Mouse (Mus musculus) midbrain, postnatal 0 days (tissue): Measurements from ENCODE around the gene Peli2. TPM values are rescaled to one million over a fixed set of nuclear protein-coding genes. Genes with fewer than 3 reads are reported as not detected.

Experiments used
- ATAC-seq: fragments of 200-750 bp; cut with Nextera tagmentation; 2 replicates; pipeline ENCODE4 v1.8.0; 2017; ENCODE audit warnings: moderate number of reproducible peaks, mild to moderate bottlenecking, moderate TSS enrichment, moderate library complexity; ENCODE audit not compliant: low FRiP score
- DNase-seq: peaks from one replicate; pipeline ENCODE4 v3.0.0-alpha.2; 2015; ENCODE audit warnings: low spot score
- H3K27ac ChIP-seq: fragments of 300-500 bp; sonication (generic); 2 replicates; pipeline ENCODE4 v1.5.1; 2014; ENCODE audit warnings: low read depth, mild to moderate bottlenecking, low read length, mixed read lengths
- H3K27me3 ChIP-seq: fragments of 300-500 bp; sonication (generic); 2 replicates; pipeline ENCODE4 v1.6.1; 2014; ENCODE audit warnings: low read length, control low read depth, mixed read lengths; ENCODE audit not compliant: insufficient read depth
- H3K36me3 ChIP-seq: fragments of 300-500 bp; sonication (generic); 2 replicates; pipeline ENCODE4 v1.6.1; 2014; ENCODE audit warnings: low read length, control low read depth, mixed read lengths; ENCODE audit not compliant: insufficient read depth
- H3K4me1 ChIP-seq: fragments of 300-500 bp; sonication (generic); 2 replicates; pipeline ENCODE4 v1.6.1; 2014; ENCODE audit warnings: mild to moderate bottlenecking, control low read depth, antibody characterized with exemption, low read length, mixed read lengths; ENCODE audit not compliant: insufficient read depth
- H3K4me2 ChIP-seq: fragments of 300-500 bp; sonication (generic); 2 replicates; pipeline ENCODE4 v1.6.1; 2014; ENCODE audit warnings: low read depth, mild to moderate bottlenecking, low read length, mixed read lengths; ENCODE audit not compliant: poor library complexity, severe bottlenecking
- H3K4me3 ChIP-seq: fragments of 300-500 bp; sonication (generic); 2 replicates; pipeline ENCODE4 v1.5.1; 2014; ENCODE audit warnings: low read depth, mild to moderate bottlenecking, low read length, moderate library complexity
- H3K9ac ChIP-seq: fragments of 300-500 bp; sonication (generic); replicated peaks from 2 replicates; pipeline ENCODE4 v1.6.1; 2014; ENCODE audit warnings: mild to moderate bottlenecking, low read length, moderate library complexity, mixed read lengths; ENCODE audit not compliant: poor library complexity, severe bottlenecking
- H3K9me3 ChIP-seq: fragments of 300-500 bp; sonication (generic); 2 replicates; pipeline ENCODE4 v1.6.1; 2016; ENCODE audit warnings: low read length, control low read depth
- CTCF ChIP-seq: IDR thresholded peaks from 2 replicates; pipeline ENCODE4 v1.5.1; 2016; ENCODE audit warnings: antibody characterized with exemption, mild to moderate bottlenecking
- WGBS: fragments of 180-500 bp; shearing (Covaris S2); extraction: QIAGEN DNeasy Blood & Tissue Kit; methylation state at CpG from one replicate; pipeline ENCODE4 v1.1.7; 2014; 5-methylcytosine and 5-hydroxymethylcytosine counted together
- polyA plus RNA-seq: library from polyadenylated mRNA; unstranded; fragments of >200 nt; fragmentation: Nextera tagmentation; extraction: Ambion mirVana; gene quantifications from 2 replicates; pipeline ENCODE4 v1.2.1, GENCODE M21; 2015
- total RNA-seq: library from RNA; depleted of rRNA; stranded (reverse); fragments of >200 nt; gene quantifications from 2 replicates; pipeline ENCODE4 v1.2.3, GENCODE M21; 2014

The Peli2 gene
- total and polyA plus RNA-seq, 2 experiments from 2014 or later, result 6.5 to 22.3 TPM

DNA sequence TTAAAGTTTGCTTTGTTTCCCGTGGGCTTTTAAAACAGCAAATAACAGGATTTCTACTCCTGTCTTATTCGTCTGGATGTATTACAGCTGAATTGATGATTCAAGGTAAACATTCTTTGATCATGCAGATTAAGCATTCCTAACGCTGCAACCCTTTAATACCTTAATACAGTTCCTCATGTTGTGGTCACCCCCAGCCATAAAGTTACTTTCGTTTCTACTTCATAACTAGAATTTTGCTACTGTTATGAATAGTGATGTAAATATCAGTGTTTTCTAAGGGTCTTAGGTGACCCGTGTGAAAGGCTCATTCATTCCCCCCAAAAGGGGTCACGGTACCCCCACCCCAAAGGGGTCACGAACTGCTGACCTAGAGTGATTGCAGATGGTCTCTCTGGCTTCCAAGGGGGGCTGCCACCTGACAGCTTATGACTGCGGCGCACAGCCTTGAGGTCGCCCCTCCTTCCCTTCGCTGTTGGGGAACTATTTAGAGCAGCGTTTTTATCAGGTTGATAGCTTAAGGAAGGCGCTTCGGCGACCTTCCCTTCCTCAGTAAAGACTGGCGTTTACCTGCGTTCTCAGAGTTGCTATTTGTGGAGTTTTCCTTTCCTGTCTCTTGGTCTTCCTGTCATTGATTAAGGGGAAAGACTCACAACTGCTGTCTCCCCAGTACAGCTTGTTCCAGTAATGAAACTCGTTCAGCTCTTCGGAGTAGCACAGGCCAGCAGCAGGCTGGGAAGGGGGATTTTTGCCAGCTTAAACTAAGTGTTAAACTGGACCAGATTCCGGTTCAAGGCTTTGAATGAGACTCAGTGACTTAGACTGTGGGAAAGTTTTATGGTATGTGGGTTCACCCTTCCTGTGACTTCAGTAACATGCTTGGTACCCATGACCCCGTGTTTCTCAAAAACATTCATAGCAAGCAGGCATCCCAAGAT is 12.5 kb downstream of the Peli2 start:
- Histone ChIP-seq H3K36me3 (no peaks in the 10 kb centered on the region), H3K9me3 (no peaks in the 10 kb centered on the region), H3K4me1 (peaks cover 8% of the 10 kb centered on the region), H3K27ac (no peak overlapping the region), H3K27me3 (no peaks in the 10 kb centered on the region), H3K4me3 (no peak overlapping the region), H3K9ac (no peak overlapping the region), H3K4me2 (no peak overlapping the region)
- DNase-seq (no peak), ATAC-seq (no peak)
- WGBS, result 62% methylated on average over 21 of the region's 21 CpGs
- TF ChIP-seq CTCF, result no peak

DNA sequence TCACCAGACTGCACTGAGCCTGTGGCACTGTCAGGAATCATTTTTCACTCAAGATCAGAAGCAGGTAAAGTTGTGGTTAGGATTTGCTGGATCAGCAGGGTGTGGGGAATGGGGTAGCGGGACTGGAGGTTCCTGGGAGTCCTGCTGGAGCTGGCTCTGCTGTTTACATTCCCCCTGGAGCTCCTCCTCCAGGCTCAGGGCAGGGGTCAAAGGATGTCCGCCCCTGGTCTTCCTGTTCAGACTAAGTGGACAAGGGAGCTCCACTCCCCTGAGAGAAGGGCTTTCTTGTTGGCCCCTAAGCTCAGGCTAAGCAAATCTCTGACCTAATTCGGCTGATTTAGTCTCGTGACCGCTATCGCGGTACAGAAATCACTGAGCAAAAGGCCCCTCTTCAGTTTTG is 13.7 kb downstream of the Peli2 start:
- Histone ChIP-seq H3K4me3 (no peak overlapping the region), H3K9me3 (no peaks in the 10 kb centered on the region), H3K9ac (no peak overlapping the region), H3K4me1 (peaks cover 8% of the 10 kb centered on the region), H3K27me3 (no peaks in the 10 kb centered on the region), H3K4me2 (no peak overlapping the region; the same call in 1 of the 2 replicates), H3K27ac (no peak overlapping the region), H3K36me3 (no peaks in the 10 kb centered on the region)
- WGBS, result 43% methylated on average over 7 of the region's 7 CpGs
- ATAC-seq (no peak), DNase-seq (no peak)
- TF ChIP-seq CTCF, result no peak

DNA sequence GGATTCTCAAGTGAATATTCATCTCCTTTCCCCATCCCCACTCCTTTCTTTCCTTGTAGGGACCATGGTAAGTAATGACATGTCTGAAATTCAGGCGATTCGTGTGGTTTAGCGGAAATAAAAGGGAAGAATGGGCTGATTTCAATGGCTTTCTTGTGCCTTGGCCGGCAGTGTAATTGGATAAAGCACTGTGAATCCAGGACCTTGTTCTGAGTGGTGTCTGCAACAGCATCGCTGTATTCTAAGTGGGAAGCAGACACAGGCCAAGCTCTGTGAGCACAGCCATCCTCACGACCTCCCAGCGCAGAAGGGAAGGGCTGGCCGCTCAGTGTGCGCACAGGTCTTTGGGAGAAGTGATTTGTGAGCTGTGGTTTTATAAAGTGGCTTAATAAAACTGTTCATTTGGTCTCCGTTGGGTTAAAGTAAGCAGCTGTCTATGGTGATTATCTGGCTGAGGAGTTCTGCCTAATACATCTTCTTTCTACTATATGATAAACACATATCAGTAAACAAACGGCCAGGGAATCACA is 15.3 kb downstream of the Peli2 start:
- ATAC-seq (no peak), DNase-seq (no peak)
- H3K27ac ChIP-seq, result no peak overlapping the region
- WGBS, result 37% methylated on average over 11 of the region's 11 CpGs
- H3K36me3 ChIP-seq, result no peaks in the 10 kb centered on the region
- H3K9me3 ChIP-seq, result no peaks in the 10 kb centered on the region
- TF ChIP-seq CTCF, result no peak
- peaks cover 8% of the 10 kb centered on the region for H3K4me1 ChIP-seq
- no peaks in the 10 kb centered on the region for H3K27me3 ChIP-seq
- no peak overlapping the region for H3K9ac ChIP-seq
- no peak overlapping the region for H3K4me3 ChIP-seq
- no peak overlapping the region for H3K4me2 ChIP-seq

DNA sequence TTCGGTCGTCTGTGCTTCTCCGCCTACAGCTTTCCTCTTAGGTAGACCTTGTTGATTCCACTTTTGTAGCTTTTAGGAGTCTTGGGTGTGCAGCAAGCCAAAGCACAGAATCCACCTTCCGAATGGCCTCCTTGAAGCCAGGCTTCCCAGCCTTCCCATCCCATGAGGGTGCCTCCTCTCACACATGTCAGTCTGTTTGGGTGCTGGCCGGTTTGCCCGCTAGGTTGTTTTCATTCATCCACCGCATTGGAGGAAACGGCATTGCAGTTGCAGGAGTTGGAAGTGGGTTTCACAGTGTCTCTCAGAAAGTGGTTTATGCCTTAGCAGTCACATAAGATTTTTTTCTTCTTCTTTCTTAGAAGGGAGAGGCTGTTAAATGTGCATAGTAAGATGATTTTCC is 17.1 kb downstream of the Peli2 start:
- H3K4me3 ChIP-seq, result no peak overlapping the region
- peaks cover 8% of the 10 kb centered on the region for H3K4me1 ChIP-seq
- no peaks in the 10 kb centered on the region for H3K36me3 ChIP-seq
- H3K27ac ChIP-seq, result no peak overlapping the region
- H3K4me2 ChIP-seq, result no peak overlapping the region
- no peak for ATAC-seq
- no peaks in the 10 kb centered on the region for H3K9me3 ChIP-seq
- no peaks in the 10 kb centered on the region for H3K27me3 ChIP-seq
- TF ChIP-seq CTCF, result no peak
- no peak overlapping the region for H3K9ac ChIP-seq
- WGBS, result 75% methylated on average over 8 of the region's 8 CpGs
- no peak for DNase-seq

DNA sequence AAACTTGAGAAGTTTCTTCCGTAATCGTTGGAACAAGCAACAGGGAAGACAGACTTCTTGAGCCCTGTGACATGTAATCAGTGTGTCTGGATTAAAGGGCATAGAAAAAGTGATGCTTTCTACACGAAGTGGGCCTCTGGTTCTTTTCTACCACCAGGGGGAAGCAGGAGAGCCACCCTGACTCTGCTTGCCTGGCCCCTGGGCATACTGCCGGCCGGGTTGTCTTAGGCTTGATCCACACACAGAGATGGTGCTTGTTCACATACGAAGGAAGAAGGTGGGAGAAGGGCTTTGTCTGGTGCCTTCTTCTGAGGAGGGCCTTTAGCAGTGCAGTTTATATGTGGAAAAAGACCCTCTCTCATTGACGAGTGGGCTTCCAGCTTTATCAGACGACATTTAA is 17.5 kb downstream of the Peli2 start:
- Histone ChIP-seq H3K27me3 (no peaks in the 10 kb centered on the region), H3K9me3 (no peaks in the 10 kb centered on the region), H3K4me1 (peaks cover 8% of the 10 kb centered on the region), H3K9ac (no peak overlapping the region), H3K4me2 (no peak overlapping the region), H3K4me3 (no peak overlapping the region), H3K27ac (no peak overlapping the region), H3K36me3 (no peaks in the 10 kb centered on the region)
- DNase-seq (peak; percentile 51), ATAC-seq (no peak)
- peak; percentile 74 for TF ChIP-seq CTCF
- WGBS, result 56% methylated on average over 8 of the region's 8 CpGs

DNA sequence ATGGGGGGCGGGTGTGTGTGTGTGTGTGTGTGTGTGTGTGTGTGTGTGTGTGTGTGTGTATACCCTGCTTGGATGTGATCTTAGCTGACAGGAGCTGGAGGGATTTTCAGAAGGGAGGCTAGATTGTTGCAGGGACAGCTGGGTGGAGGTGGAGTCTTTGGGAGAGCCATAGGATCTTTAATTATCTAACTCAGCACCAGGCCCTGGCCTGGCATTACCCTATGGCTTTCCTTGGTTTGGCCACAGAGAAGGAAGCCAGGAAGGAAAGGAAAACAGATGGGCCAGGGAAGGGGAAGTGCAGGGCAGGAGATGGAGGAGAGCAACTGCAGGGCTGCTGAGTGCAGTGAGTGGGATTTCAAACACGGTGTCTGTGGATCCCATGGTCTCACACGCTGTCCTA is 18.8 kb downstream of the Peli2 start:
- H3K4me2 ChIP-seq, result no peak overlapping the region
- H3K4me3 ChIP-seq, result no peak overlapping the region
- no peaks in the 10 kb centered on the region for H3K27me3 ChIP-seq
- H3K36me3 ChIP-seq, result no peaks in the 10 kb centered on the region
- H3K9me3 ChIP-seq, result no peaks in the 10 kb centered on the region
- no peak for ATAC-seq
- H3K4me1 ChIP-seq, result peaks cover 3% of the 10 kb centered on the region; the same call in 1 of the 2 replicates
- TF ChIP-seq CTCF, result no peak
- no peak overlapping the region for H3K9ac ChIP-seq
- peak; percentile 75 for DNase-seq
- 84% methylated on average over 3 of the region's 3 CpGs for WGBS
- no peak overlapping the region for H3K27ac ChIP-seq
